Mouse (Mus musculus) midbrain, embryonic 16.5 days (tissue): ENCODE results near the gene Gm21981. TPM values are rescaled to one million over a fixed set of nuclear protein-coding genes. Genes with fewer than 3 reads are reported as not detected.

Source experiments
- ATAC-seq: fragments of 200-750 bp; cut with Nextera tagmentation; 2 replicates; pipeline ENCODE4 v1.8.0; 2017; ENCODE audit warnings: moderate TSS enrichment
- H3K27ac ChIP-seq: fragments of 300-500 bp; sonication (generic); 2 replicates; pipeline ENCODE4 v1.5.1; 2014; ENCODE audit warnings: mild to moderate bottlenecking, low read length, mixed read lengths
- H3K27me3 ChIP-seq: fragments of 300-500 bp; sonication (generic); 2 replicates; pipeline ENCODE4 v1.6.1; 2014; ENCODE audit warnings: low read depth, low read length, mixed read lengths; ENCODE audit not compliant: control insufficient read depth, insufficient read depth
- H3K36me3 ChIP-seq: fragments of 300-500 bp; sonication (generic); 2 replicates; pipeline ENCODE4 v1.6.1; 2014; ENCODE audit warnings: mild to moderate bottlenecking, low read length, moderate library complexity, mixed read lengths; ENCODE audit not compliant: control insufficient read depth, insufficient read depth
- H3K4me1 ChIP-seq: fragments of 300-500 bp; sonication (generic); 2 replicates; pipeline ENCODE4 v1.6.1; 2014; ENCODE audit warnings: mild to moderate bottlenecking, low read length, mixed read lengths; ENCODE audit not compliant: control insufficient read depth, insufficient read depth
- H3K4me2 ChIP-seq: fragments of 300-500 bp; sonication (generic); 2 replicates; pipeline ENCODE4 v1.6.1; 2014; ENCODE audit warnings: mild to moderate bottlenecking, low read length, mixed read lengths
- H3K4me3 ChIP-seq: fragments of 300-500 bp; sonication (generic); 2 replicates; pipeline ENCODE4 v1.5.1; 2014; ENCODE audit warnings: low read depth, mild to moderate bottlenecking, low read length, moderate library complexity, mixed read lengths
- H3K9ac ChIP-seq: fragments of 300-500 bp; sonication (generic); 2 replicates; pipeline ENCODE4 v1.6.1; 2014; ENCODE audit warnings: low read depth, low read length, mixed read lengths
- H3K9me3 ChIP-seq: fragments of 300-500 bp; sonication (generic); replicated peaks from 2 replicates; pipeline ENCODE4 v1.6.1; 2014; ENCODE audit warnings: mild to moderate bottlenecking, low read length, mixed read lengths; ENCODE audit not compliant: control insufficient read depth, poor library complexity, severe bottlenecking
- WGBS: fragments of 180-500 bp; shearing (Covaris S2); extraction: QIAGEN DNeasy Blood & Tissue Kit; methylation state at CpG from one replicate; pipeline ENCODE4 v1.1.7; 2014; 5-methylcytosine and 5-hydroxymethylcytosine counted together
- polyA plus RNA-seq: library from polyadenylated mRNA; unstranded; fragments of >200 nt; fragmentation: Nextera tagmentation; extraction: Ambion mirVana; gene quantifications from 2 replicates; pipeline ENCODE4 v1.2.1, GENCODE M21; 2015

Gene Gm21981
- polyA plus RNA-seq, 1 experiment from 2014 or later = 0.92 TPM

DNA sequence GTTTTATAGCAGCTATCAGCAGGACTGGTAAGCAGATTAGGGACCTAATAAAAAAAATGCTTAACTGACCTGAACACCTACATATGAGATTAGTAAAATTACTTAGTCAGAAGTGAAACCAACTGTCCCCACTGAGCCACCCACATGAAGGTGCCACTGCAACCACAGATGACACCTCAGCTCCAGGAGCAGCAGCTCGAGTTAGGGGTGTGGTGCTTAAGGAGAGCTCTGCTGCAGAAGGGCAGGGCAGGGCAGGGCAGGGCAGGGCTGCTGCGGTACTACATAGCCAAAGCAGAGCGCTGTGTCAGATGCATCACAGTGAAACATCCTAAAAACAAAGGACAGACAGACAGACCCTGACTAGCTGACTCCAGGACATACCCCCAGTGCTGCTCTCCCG is 11.4 kb downstream of the Gm21981 start:
- ATAC-seq = no peak
- no peak overlapping the region for H3K9ac ChIP-seq
- H3K27me3 ChIP-seq = no peaks in the 10 kb centered on the region
- H3K4me2 ChIP-seq = no peak overlapping the region
- H3K4me3 ChIP-seq = no peak overlapping the region
- WGBS = 88% methylated on average over 4 of the region's 4 CpGs
- H3K36me3 ChIP-seq = peaks cover 20% of the 10 kb centered on the region
- H3K4me1 ChIP-seq = peaks cover 14% of the 10 kb centered on the region
- H3K27ac ChIP-seq = no peak overlapping the region
- no peaks in the 10 kb centered on the region for H3K9me3 ChIP-seq

GRCm38 (mm10) chr17:47678702-47679101 is 15.6 kb downstream of the Gm21981 start:
- WGBS = 89% methylated on average over 5 of the region's 5 CpGs
- no peak overlapping the region for H3K27ac ChIP-seq
- H3K4me3 ChIP-seq = no peak overlapping the region
- no peak overlapping the region for H3K9ac ChIP-seq
- ATAC-seq = no peak
- peaks cover 16% of the 10 kb centered on the region for H3K36me3 ChIP-seq
- H3K27me3 ChIP-seq = no peaks in the 10 kb centered on the region
- peaks cover 4% of the 10 kb centered on the region; the same call in 1 of the 2 replicates for H3K4me1 ChIP-seq
- H3K9me3 ChIP-seq = no peaks in the 10 kb centered on the region
- no peak overlapping the region for H3K4me2 ChIP-seq

DNA sequence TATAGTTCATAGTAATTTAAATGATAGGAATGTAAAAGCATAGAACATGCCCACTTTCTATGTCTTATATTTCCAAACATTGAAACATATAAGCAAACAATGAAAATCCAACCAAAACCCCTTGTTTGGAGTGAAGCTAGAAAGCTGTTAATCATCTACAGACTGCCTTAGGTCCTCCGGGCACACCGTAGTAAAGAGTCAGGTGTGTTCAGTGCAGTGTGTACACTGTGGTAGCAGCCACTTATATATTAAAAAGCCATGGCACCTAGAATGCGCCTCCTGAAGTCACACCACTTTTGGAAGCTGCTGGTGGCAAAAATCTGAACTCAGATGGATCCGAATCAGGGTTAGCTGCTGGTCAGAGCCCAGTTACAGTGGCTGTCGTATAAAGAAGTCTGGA is 16.0 kb downstream of the Gm21981 start:
- Histone ChIP-seq H3K4me2 (no peak overlapping the region), H3K4me1 (peaks cover 4% of the 10 kb centered on the region; the same call in 1 of the 2 replicates), H3K9me3 (no peaks in the 10 kb centered on the region), H3K27me3 (no peaks in the 10 kb centered on the region), H3K27ac (no peak overlapping the region), H3K36me3 (peaks cover 16% of the 10 kb centered on the region), H3K9ac (no peak overlapping the region), H3K4me3 (no peak overlapping the region)
- 93% methylated on average over 5 of the region's 5 CpGs for WGBS
- ATAC-seq = no peak

GRCm38 (mm10) chr17:47676581-47676980 is 17.7 kb downstream of the Gm21981 start:
- peaks cover 10% of the 10 kb centered on the region for H3K36me3 ChIP-seq
- H3K9ac ChIP-seq = 0 out of 2 replicates have a peak overlapping the region, but pooled peaks have one; percentile 15

DNA sequence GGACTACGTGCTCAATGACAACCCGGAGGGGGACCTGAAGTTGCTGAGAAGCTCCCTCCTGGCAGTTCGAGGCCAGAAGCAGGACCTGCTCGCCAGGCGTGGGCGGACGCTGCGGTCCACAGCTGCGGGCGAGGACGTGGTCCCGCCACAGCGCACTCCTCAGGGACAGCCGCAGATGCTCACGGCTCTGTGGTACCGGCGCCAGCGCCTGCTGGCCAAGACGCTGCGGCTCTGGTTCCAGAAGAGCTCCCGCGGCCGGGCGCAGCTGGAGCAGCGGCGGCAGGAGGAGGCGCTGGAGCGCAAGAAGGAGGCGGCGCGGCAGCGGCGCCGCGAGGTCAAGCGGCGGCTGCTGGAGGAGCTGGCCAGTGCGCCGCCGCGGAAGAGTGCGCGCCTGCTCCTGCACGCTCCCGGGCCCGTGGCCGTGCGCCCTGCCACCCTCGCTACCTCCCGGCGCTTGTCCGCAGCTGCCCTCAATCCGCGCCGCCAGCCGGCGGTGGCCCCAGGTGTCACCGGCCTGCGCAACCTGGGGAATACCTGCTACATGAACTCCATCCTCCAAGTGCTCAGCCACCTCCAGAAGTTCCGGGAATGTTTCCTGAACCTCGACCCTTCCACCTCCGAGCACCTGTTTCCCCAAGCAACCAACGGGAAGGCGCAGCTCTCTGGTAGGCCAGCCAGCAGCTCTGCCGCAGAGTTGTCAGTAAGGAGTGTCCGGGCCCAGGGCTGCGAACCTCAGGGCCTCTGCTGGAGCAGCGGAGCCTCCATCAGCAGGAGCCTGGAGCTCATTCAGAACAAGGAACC is 21.7 kb downstream of the Gm21981 start:
- peak overlapping the region; percentile 37 for H3K4me3 ChIP-seq
- peaks cover 22% of the 10 kb centered on the region for H3K4me1 ChIP-seq
- WGBS = 8% methylated on average over 53 of the region's 68 CpGs
- ATAC-seq = peak; percentile 41
- H3K9me3 ChIP-seq = no peaks in the 10 kb centered on the region
- H3K27me3 ChIP-seq = no peaks in the 10 kb centered on the region
- no peaks in the 10 kb centered on the region; the same call in 1 of the 2 replicates for H3K36me3 ChIP-seq
- H3K4me2 ChIP-seq = peak overlapping the region; percentile 72
- peak overlapping the region; percentile 55 for H3K9ac ChIP-seq
- H3K27ac ChIP-seq = no peak overlapping the region

More at GRCm38 (mm10) chr17:47676581-47676980, 17.7 kb downstream of the Gm21981 start:
- Histone ChIP-seq H3K27me3 (no peaks in the 10 kb centered on the region), H3K4me3 (no peak overlapping the region), H3K27ac (peak overlapping the region; percentile 35; the same call in 1 of the 2 replicates), H3K9me3 (no peaks in the 10 kb centered on the region), H3K4me1 (peaks cover 12% of the 10 kb centered on the region; the same call in 1 of the 2 replicates), H3K4me2 (no peak overlapping the region)
- no peak for ATAC-seq
- WGBS = 16% methylated on average over 9 of the region's 9 CpGs

DNA sequence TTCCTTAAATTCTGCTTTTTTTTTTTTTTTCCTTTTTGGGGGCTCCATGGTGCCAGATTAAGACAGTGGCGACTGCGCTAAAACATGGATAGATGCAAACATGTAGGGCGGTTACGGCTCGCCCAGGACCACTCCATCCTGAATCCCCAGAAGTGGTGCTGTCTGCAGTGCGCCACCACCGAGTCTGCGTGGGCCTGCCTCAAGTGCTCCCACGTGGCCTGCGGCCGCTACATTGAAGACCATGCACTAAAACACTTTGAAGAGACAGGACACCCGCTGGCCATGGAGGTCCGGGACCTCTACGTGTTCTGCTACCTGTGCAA is 22.3 kb downstream of the Gm21981 start:
- no peaks in the 10 kb centered on the region for H3K27me3 ChIP-seq
- ATAC-seq = peak; percentile 40
- H3K4me1 ChIP-seq = peaks cover 22% of the 10 kb centered on the region
- H3K4me2 ChIP-seq = peak overlapping the region; percentile 72
- WGBS = 13% methylated on average over 14 of the region's 14 CpGs
- H3K4me3 ChIP-seq = peak overlapping the region; percentile 37
- peak overlapping the region; percentile 55 for H3K9ac ChIP-seq
- H3K27ac ChIP-seq = no peak overlapping the region
- H3K36me3 ChIP-seq = no peaks in the 10 kb centered on the region; the same call in 1 of the 2 replicates
- H3K9me3 ChIP-seq = no peaks in the 10 kb centered on the region

DNA sequence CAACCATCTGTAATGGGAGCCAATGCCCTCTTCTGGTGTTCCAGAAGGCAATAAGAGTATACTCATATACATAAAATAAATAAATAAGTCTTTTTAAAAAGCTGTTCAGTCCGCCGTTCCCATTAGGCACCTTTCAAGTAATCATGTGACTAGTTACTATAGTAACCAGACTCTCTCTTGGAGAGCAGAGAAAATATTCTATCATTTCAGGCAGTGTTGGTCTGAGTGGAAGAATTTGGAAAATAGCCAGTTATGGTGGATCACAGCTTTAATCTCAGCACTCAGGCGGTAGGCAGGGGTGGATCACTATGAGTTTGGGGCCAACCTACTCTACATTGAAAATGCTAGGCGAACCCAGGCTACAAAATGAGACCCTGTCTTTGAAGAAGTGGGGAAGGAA is 25.1 kb downstream of the Gm21981 start:
- ATAC-seq = peak; percentile 68
- Histone ChIP-seq H3K36me3 (no peaks in the 10 kb centered on the region; the same call in 1 of the 2 replicates), H3K27me3 (no peaks in the 10 kb centered on the region), H3K4me3 (no peak overlapping the region), H3K4me2 (no peak overlapping the region), H3K4me1 (peaks cover 18% of the 10 kb centered on the region), H3K9me3 (no peaks in the 10 kb centered on the region), H3K27ac (no peak overlapping the region), H3K9ac (no peak overlapping the region)
- 40% methylated on average over 4 of the region's 4 CpGs for WGBS

GRCm38 (mm10) chr17:47664474-47664873 is 29.8 kb downstream of the Gm21981 start:
- no peaks in the 10 kb centered on the region for H3K9me3 ChIP-seq
- WGBS = 86% methylated on average over 7 of the region's 7 CpGs
- no peak overlapping the region for H3K4me3 ChIP-seq
- ATAC-seq = no peak
- H3K36me3 ChIP-seq = no peaks in the 10 kb centered on the region
- H3K27me3 ChIP-seq = no peaks in the 10 kb centered on the region
- peaks cover 4% of the 10 kb centered on the region; the same call in 1 of the 2 replicates for H3K4me1 ChIP-seq
- H3K27ac ChIP-seq = no peak overlapping the region
- no peak overlapping the region for H3K9ac ChIP-seq
- H3K4me2 ChIP-seq = no peak overlapping the region

DNA sequence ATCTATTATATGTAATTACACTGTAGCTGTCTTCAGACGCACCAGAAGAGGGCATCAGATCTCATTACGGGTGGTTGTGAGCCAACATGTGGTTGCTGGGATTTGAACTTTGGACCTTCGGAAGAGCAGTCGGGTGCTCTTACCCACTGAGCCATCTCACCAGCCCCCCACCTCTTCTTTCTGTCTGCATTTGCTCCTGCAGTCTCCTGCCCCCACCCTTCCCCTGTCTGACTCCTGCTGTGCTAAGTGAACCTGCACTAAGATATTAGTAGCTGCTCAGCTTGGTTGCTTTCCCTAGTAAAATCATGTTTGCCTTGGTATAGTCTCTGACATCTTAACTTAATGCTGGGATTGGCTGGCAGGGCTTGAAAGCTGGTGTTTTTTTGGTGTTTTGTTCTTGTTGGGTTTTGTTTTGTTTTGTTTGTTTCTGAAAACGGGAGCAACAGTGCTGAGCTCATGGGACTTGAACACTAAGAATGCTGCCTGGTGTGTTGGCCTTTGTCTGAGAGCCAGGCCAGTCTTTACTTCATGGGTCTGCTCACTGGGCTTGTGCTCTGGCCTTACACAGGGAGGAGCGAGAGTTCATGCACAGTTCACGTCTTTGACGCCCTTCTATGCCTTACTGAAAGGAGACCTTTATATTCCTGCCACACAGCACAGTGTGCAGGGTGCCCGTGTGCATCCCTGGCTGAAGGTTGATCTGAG is 31.1 kb downstream of the Gm21981 start:
- no peaks in the 10 kb centered on the region for H3K9me3 ChIP-seq
- no peaks in the 10 kb centered on the region for H3K27me3 ChIP-seq
- ATAC-seq = 0 out of 2 replicates have a peak, but pooled peaks have one; percentile 25
- no peak overlapping the region for H3K9ac ChIP-seq
- no peak overlapping the region for H3K4me3 ChIP-seq
- H3K4me2 ChIP-seq = no peak overlapping the region
- no peak overlapping the region for H3K27ac ChIP-seq
- no peaks in the 10 kb centered on the region; the same call in 1 of the 2 replicates for H3K4me1 ChIP-seq
- no peaks in the 10 kb centered on the region for H3K36me3 ChIP-seq
- 23% methylated on average over 9 of the region's 9 CpGs for WGBS
